ENCODE assay signal across 31 mouse cellular contexts in the genomic region with DNA sequence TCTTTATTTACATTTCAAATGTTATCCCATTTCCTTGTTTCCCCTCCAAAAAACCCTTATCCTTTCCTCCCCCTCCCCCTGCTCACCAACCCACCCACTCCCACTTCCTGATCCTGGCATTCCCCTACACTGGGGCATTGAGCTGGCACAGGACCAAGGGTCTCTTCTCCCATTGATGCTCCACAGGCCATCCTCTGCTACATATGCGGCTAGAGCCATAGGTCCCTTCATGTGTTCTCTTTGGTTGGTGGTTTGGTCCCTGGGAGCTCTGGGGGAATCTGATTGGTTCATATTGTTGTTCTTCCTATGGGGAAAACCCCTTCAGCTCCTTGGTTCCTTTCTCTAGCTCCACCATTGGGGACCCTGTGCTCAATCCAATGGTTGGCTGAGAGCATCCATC.
"Had no signal": no experiment of that assay in that cellular context is flagged by ENCODE, and none has a peak within 500 bp of the region (broad histone marks: within the 10 kb centered on the region; RNA-seq: fewer than 3 reads in every experiment).

No protein-coding gene starts in this region.

- H3K4me3 ChIP-seq: heart, embryonic 13.5 days; heart, embryonic 15.5 days; hindbrain, embryonic 10.5 days; hindbrain, embryonic 12.5 days; hindbrain, embryonic 13.5 days; hindbrain, embryonic 15.5 days; intestine, embryonic 15.5 days; kidney, embryonic 15.5 days; layer of hippocampus, adult 2 months; left cerebral cortex, adult 2 months had no signal

- H3K27me3 ChIP-seq: hindbrain, embryonic 12.5 days; hindbrain, embryonic 13.5 days; hindbrain, embryonic 15.5 days; intestine, embryonic 15.5 days; kidney, embryonic 15.5 days had no signal

- H3K36me3 ChIP-seq: heart, embryonic 13.5 days; heart, embryonic 15.5 days; hindbrain, embryonic 10.5 days; hindbrain, embryonic 12.5 days; hindbrain, embryonic 13.5 days; hindbrain, embryonic 15.5 days; intestine, embryonic 15.5 days; kidney, embryonic 15.5 days had no signal

- DNase-seq: heart, postnatal 14 days; heart, postnatal 36 days; heart, postnatal 4 days; kidney, adult 11 months; kidney, adult 18-20 months; kidney, adult 2 months; kidney, adult 8-10 months; kidney, adult 9 months; kidney, postnatal 10 days; kidney, postnatal 14 days; kidney, postnatal 25 days; kidney, postnatal 36 days; kidney, postnatal 4 days; layer of hippocampus, adult 9-11 months; layer of hippocampus, postnatal 36 days had no signal

- H3K9me3 ChIP-seq: heart, embryonic 13.5 days; heart, embryonic 15.5 days; hindbrain, embryonic 10.5 days; hindbrain, embryonic 12.5 days; hindbrain, embryonic 13.5 days; hindbrain, embryonic 15.5 days; intestine, embryonic 15.5 days; kidney, embryonic 15.5 days had no signal

- H3K4me1 ChIP-seq: heart, embryonic 15.5 days; hindbrain, embryonic 10.5 days; hindbrain, embryonic 12.5 days; hindbrain, embryonic 13.5 days; hindbrain, embryonic 15.5 days; kidney, embryonic 15.5 days had no signal

- H3K27ac ChIP-seq: heart, embryonic 13.5 days; heart, embryonic 15.5 days; hindbrain, embryonic 10.5 days; hindbrain, embryonic 12.5 days; hindbrain, embryonic 13.5 days; hindbrain, embryonic 14.5 days; hindbrain, embryonic 15.5 days; hindbrain, postnatal 0 days; intestine, embryonic 15.5 days; kidney, embryonic 15.5 days; kidney, postnatal 0 days; layer of hippocampus, adult 2 months; left cerebral cortex, adult 2 months had no signal

- ATAC-seq: hindbrain, embryonic 16.5 days; hindbrain, postnatal 0 days; inflammation-experienced regulatory T-cells, adult 6 months; intestine, embryonic 15.5 days; intestine, postnatal 0 days had no signal

- H3K4me2 ChIP-seq: heart, embryonic 13.5 days; heart, embryonic 15.5 days; hindbrain, embryonic 12.5 days; hindbrain, embryonic 13.5 days; hindbrain, embryonic 14.5 days; hindbrain, embryonic 15.5 days; intestine, embryonic 15.5 days; kidney, embryonic 15.5 days had no signal

- H3K9ac ChIP-seq: heart, embryonic 13.5 days; heart, embryonic 15.5 days; hindbrain, embryonic 12.5 days; hindbrain, embryonic 13.5 days; hindbrain, embryonic 14.5 days; hindbrain, embryonic 15.5 days; intestine, embryonic 15.5 days; kidney, embryonic 15.5 days had no signal
